Mouse (Mus musculus) spleen, adult 12 weeks (tissue): Measurements from ENCODE around the gene Klf11.
"Not testable (repeated sequence)": the region's sequence is repeated elsewhere in the genome, so short reads cannot be mapped to it uniquely, and the experiment has no call there.

ENCODE experiments used
- DNase-seq: peaks from one replicate; pipeline ENCODE4 v3.0.0; 2022; ENCODE audit warnings: low spot score

Gene Klf11

GRCm38 (mm10) chr12:24651063-24651557 lies at the start of gene Klf11:
Klf11 (plus strand) TSS chr12:24651274.
- DNase-seq = peak; percentile 95

GRCm38 (mm10) chr12:24603266-24603665 lies 47.8 kb upstream of the Klf11 start:
- peak; percentile 29 for DNase-seq

- no peak for DNase-seq
Measured at GRCm38 (mm10) chr12:24606166-24606565, 44.9 kb upstream of the Klf11 start.

GRCm38 (mm10) chr12:24612591-24612990 lies 38.5 kb upstream of the Klf11 start:
- DNase-seq = no peak

GRCm38 (mm10) chr12:24614452-24615075 lies 36.5 kb upstream of the Klf11 start:
- no peak for DNase-seq

- no peak for DNase-seq
Measured at GRCm38 (mm10) chr12:24615140-24615539, 35.9 kb upstream of the Klf11 start.

- DNase-seq = no peak
Measured at GRCm38 (mm10) chr12:24619436-24619835, 31.6 kb upstream of the Klf11 start.

GRCm38 (mm10) chr12:24623486-24624251 lies 27.4 kb upstream of the Klf11 start:
- no peak for DNase-seq

GRCm38 (mm10) chr12:24626401-24626800 lies 24.7 kb upstream of the Klf11 start:
- DNase-seq = no peak

GRCm38 (mm10) chr12:24627215-24627614 lies 23.9 kb upstream of the Klf11 start:
- no peak for DNase-seq

- no peak for DNase-seq
Measured at GRCm38 (mm10) chr12:24630220-24630619, 20.9 kb upstream of the Klf11 start.

GRCm38 (mm10) chr12:24632404-24632803 lies 18.7 kb upstream of the Klf11 start:
- DNase-seq = no peak

GRCm38 (mm10) chr12:24633753-24634191 lies 17.3 kb upstream of the Klf11 start:
- no peak for DNase-seq

- no peak for DNase-seq
Measured at GRCm38 (mm10) chr12:24634212-24634611, 16.9 kb upstream of the Klf11 start.

GRCm38 (mm10) chr12:24634648-24635047 lies 16.4 kb upstream of the Klf11 start:
- DNase-seq = no peak

GRCm38 (mm10) chr12:24638787-24639186 lies 12.3 kb upstream of the Klf11 start:
- not testable (repeated sequence) for DNase-seq

GRCm38 (mm10) chr12:24642370-24642802 lies 8.7 kb upstream of the Klf11 start:
- no peak for DNase-seq

GRCm38 (mm10) chr12:24644125-24644571 lies 6.9 kb upstream of the Klf11 start:
- DNase-seq = peak; percentile 35

- no peak for DNase-seq
Measured at GRCm38 (mm10) chr12:24645901-24646300, 5.2 kb upstream of the Klf11 start.

- DNase-seq = no peak
Measured at GRCm38 (mm10) chr12:24648094-24648493, 3.0 kb upstream of the Klf11 start.

GRCm38 (mm10) chr12:24650415-24651062 lies 535 bp upstream of the Klf11 start:
- no peak for DNase-seq

GRCm38 (mm10) chr12:24651642-24652342 lies 718 bp downstream of the Klf11 start:
- DNase-seq = peak; percentile 94
